Mouse (Mus musculus): ENCODE data around the gene Phldb1. TPM values are rescaled to one million over a fixed set of nuclear protein-coding genes. Genes with fewer than 3 reads are reported as not detected.
A peak's percentile ranks its signal among the peaks of the same experiment; 100 is the strongest.

The Phldb1 gene
- polyA plus RNA-seq, 1 experiment from 2014 or later: 44.3 TPM

DNA sequence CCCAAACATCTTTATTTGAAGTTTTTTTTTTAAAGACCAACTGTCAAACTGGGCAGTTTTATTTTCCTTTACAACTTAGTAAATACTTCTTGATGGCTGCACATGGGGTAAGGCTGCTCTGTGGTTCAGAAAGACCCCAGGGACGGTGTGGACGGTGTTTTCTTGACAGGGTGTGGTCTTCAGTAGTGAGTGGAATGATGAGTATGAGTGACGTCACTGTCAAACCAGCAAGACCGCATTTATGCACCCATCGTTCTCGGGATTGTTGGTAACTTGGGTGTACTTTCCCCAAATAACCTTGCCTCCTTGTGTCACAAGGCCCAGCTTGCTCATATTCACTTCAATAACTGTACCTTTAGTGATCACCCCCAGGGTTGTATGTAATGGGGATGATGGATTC, 71.3 kb downstream of the Phldb1 start:
- Histone ChIP-seq H3K4me3 (ENCODE audit: low read depth, low read length) (no peak overlapping the region), H3K4me2 (ENCODE audit: low read depth) (no peak overlapping the region), H3K27ac (ENCODE audit: low read depth, low read length) (no peak overlapping the region), H3K4me1 (ENCODE audit: control insufficient read depth, insufficient read depth, low read length) (no peaks in the 10 kb centered on the region), H3K9me3 (ENCODE audit: control insufficient read depth, low read length) (no peaks in the 10 kb centered on the region), H3K9ac (ENCODE audit: low read length) (no peak overlapping the region), H3K36me3 (ENCODE audit: control insufficient read depth, insufficient read depth, low read length) (no peaks in the 10 kb centered on the region), H3K27me3 (ENCODE audit: control insufficient read depth, insufficient read depth, low read length) (no peaks in the 10 kb centered on the region)
- no peak for DNase-seq (ENCODE audit: low spot score)
- WGBS: 90% methylated on average over 6 of the region's 6 CpGs
- no peak for ATAC-seq (ENCODE audit: insufficient read depth, low FRiP score, low TSS enrichment)

DNA sequence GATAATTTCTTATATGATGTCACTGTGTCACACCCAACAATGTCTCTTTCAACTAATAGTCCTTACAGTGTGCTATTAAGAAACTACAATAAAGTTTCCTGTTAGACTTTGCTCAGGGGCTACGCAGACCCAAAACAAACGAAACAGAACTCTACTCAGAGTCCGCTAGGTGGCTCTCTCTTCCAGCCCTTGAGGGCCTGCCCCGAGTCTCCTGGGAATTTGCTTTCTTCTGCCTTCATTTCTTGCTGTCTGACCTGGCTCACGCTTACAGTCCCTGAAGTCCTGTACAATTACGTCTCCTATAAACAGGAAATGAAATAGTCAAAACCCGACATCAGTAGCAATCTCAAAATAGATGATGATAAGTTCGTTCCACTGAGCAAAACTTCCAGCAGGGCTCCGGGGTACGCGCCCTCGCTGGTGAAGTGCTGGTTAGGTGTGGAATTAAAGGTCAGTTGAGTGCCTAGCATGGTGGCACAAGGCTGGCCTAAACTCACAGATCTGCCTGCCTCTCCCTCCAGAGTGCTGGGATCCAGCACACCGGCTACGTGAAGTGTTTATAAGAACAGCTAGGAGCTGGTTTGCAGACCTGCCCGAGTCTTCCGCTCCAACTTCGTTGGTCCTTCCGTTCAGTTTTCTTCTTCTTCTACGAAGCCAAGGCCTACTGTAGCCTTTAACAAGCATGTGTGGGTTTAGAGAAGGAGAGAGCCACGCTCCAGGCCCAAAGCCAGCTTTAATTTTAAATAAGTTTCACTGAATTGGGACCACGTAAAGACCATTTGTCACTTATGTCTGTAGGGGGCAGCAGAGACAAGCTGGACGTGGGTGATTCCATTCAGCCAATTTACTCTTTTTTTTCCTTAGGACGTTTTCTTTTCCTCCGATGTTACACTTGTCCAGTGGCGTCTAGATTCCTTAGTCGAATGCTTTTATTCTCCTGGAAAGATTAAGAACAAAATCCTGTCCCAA, 79.6 kb downstream of the Phldb1 start:
- WGBS: 36% methylated on average over 26 of the region's 26 CpGs

DNA sequence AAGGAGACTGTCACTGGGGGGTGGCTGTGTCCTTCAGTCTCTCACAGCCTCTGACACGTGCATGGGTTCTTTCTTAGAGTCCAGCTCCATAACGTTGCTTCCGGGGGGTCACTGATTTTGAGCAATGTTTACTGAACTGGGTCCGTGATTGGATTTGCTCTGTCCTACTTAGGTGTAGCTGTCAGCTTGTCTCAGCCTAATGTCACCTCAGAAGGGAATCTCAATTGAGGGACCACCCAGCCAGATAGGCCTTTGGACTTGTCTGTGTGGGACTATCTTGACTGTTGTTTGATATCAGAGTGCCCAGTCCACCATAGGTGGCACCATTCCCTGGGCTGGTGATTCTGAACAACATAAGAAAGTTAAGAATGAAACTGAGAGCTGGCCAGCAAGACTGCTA, 81.1 kb downstream of the Phldb1 start:
- no peak for ATAC-seq (ENCODE audit: insufficient read depth, low FRiP score, low TSS enrichment)
- no peak overlapping the region for H3K27ac ChIP-seq (ENCODE audit: low read depth, low read length)
- no peak overlapping the region for H3K4me3 ChIP-seq (ENCODE audit: low read depth, low read length)
- H3K9ac ChIP-seq (ENCODE audit: low read length): no peak overlapping the region
- no peak for DNase-seq (ENCODE audit: low spot score)
- no peaks in the 10 kb centered on the region for H3K4me1 ChIP-seq (ENCODE audit: control insufficient read depth, insufficient read depth, low read length)
- H3K4me2 ChIP-seq (ENCODE audit: low read depth): no peak overlapping the region
- H3K27me3 ChIP-seq (ENCODE audit: control insufficient read depth, insufficient read depth, low read length): no peaks in the 10 kb centered on the region
- no peaks in the 10 kb centered on the region for H3K9me3 ChIP-seq (ENCODE audit: control insufficient read depth, low read length)
- no peaks in the 10 kb centered on the region for H3K36me3 ChIP-seq (ENCODE audit: control insufficient read depth, insufficient read depth, low read length)
- 76% methylated on average over 4 of the region's 4 CpGs for WGBS

More for the DNA sequence above, 79.6 kb downstream of the Phldb1 start:
- peak overlapping the region; percentile 20; the same call in 1 of the 2 replicates for H3K9ac ChIP-seq (ENCODE audit: low read length)
- H3K4me3 ChIP-seq (ENCODE audit: low read depth, low read length): no peak overlapping the region
- H3K27me3 ChIP-seq (ENCODE audit: control insufficient read depth, insufficient read depth, low read length): no peaks in the 10 kb centered on the region
- ATAC-seq (ENCODE audit: insufficient read depth, low FRiP score, low TSS enrichment) (no peak), DNase-seq (ENCODE audit: low spot score) (peak; percentile 73)
- no peaks in the 10 kb centered on the region for H3K4me1 ChIP-seq (ENCODE audit: control insufficient read depth, insufficient read depth, low read length)
- peak overlapping the region; percentile 20 for H3K4me2 ChIP-seq (ENCODE audit: low read depth)
- H3K9me3 ChIP-seq (ENCODE audit: control insufficient read depth, low read length): no peaks in the 10 kb centered on the region
- H3K36me3 ChIP-seq (ENCODE audit: control insufficient read depth, insufficient read depth, low read length): no peaks in the 10 kb centered on the region
- no peak overlapping the region for H3K27ac ChIP-seq (ENCODE audit: low read depth, low read length)

DNA sequence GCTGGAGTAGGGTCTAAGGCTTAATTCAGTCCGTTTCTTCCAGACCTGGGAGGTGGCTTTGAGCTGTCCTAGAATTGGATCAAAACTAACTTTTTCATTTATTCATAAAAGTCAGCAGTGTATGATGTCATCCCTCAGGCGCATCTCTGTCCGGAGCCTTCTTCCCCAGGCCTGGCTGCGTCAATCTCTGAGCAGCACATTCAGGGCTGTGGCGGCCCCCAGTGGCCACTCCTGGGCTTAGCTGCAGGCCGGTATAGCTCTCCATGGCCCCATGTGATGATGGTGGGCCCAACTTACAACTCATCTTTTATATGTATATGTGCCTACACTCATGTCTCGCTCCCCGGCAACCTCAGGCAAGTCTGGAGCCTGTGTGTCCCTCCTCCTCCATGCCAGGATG, 83.0 kb downstream of the Phldb1 start:
- H3K9ac ChIP-seq (ENCODE audit: low read length): no peak overlapping the region
- H3K27me3 ChIP-seq (ENCODE audit: control insufficient read depth, insufficient read depth, low read length): no peaks in the 10 kb centered on the region
- DNase-seq (ENCODE audit: low spot score) (peak; percentile 76), ATAC-seq (ENCODE audit: insufficient read depth, low FRiP score, low TSS enrichment) (peak; percentile 35; the same call in 1 of the 2 replicates)
- H3K27ac ChIP-seq (ENCODE audit: low read depth, low read length): no peak overlapping the region
- H3K9me3 ChIP-seq (ENCODE audit: control insufficient read depth, low read length): no peaks in the 10 kb centered on the region
- WGBS: 12% methylated on average over 8 of the region's 8 CpGs
- no peak overlapping the region for H3K4me2 ChIP-seq (ENCODE audit: low read depth)
- H3K4me3 ChIP-seq (ENCODE audit: low read depth, low read length): no peak overlapping the region
- H3K36me3 ChIP-seq (ENCODE audit: control insufficient read depth, insufficient read depth, low read length): no peaks in the 10 kb centered on the region
- no peaks in the 10 kb centered on the region for H3K4me1 ChIP-seq (ENCODE audit: control insufficient read depth, insufficient read depth, low read length)

DNA sequence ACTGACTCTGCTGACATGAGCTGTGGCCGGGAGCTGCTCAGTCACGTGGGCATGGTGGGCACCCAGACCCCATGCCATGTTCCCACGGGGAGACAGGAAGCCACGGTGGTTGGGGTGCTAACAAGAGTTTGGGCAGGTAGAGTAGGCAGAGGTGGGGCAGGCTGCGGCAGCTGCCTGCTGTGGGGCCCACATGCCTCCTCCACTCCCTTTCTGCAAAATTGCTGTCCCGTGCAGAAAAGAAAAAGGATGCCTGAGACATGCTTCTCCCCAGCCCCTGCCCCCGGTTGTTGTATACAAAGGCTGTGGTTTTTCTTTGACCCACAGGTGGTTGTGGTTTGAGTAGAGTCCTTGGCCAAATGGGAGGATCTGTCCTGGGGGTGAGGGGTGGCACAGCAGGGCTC, 86.1 kb downstream of the Phldb1 start:
- DNase-seq (ENCODE audit: low spot score) (no peak), ATAC-seq (ENCODE audit: insufficient read depth, low FRiP score, low TSS enrichment) (no peak)
- Histone ChIP-seq H3K36me3 (ENCODE audit: control insufficient read depth, insufficient read depth, low read length) (no peaks in the 10 kb centered on the region), H3K27me3 (ENCODE audit: control insufficient read depth, insufficient read depth, low read length) (no peaks in the 10 kb centered on the region), H3K4me2 (ENCODE audit: low read depth) (no peak overlapping the region), H3K4me3 (ENCODE audit: low read depth, low read length) (no peak overlapping the region), H3K9ac (ENCODE audit: low read length) (no peak overlapping the region), H3K9me3 (ENCODE audit: control insufficient read depth, low read length) (no peaks in the 10 kb centered on the region), H3K27ac (ENCODE audit: low read depth, low read length) (no peak overlapping the region), H3K4me1 (ENCODE audit: control insufficient read depth, insufficient read depth, low read length) (no peaks in the 10 kb centered on the region)
- WGBS: 88% methylated on average over 7 of the region's 7 CpGs

DNA sequence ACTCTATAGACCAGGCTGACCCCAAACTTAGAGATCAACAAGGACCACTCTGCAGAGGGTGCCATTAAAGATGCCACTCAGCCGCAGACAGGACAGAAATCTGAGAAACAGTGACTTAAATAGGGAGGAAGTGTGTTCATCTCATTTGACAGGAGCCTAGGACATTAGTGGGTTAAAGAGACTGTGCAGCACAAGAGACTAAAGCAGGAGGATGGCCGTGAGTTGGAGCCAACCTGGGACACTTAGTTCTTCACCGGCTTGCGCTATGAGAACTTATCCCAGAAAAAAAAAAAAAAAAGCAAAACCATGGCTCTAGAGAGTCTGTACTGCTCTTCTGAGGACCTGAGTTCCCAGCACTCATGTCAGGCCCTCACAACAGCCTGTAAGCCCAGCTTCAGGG, 87.3 kb downstream of the Phldb1 start:
- no peak overlapping the region for H3K4me2 ChIP-seq (ENCODE audit: low read depth)
- H3K4me3 ChIP-seq (ENCODE audit: low read depth, low read length): no peak overlapping the region
- no peak overlapping the region for H3K9ac ChIP-seq (ENCODE audit: low read length)
- ATAC-seq (ENCODE audit: insufficient read depth, low FRiP score, low TSS enrichment) (no peak), DNase-seq (ENCODE audit: low spot score) (no peak)
- no peak overlapping the region for H3K27ac ChIP-seq (ENCODE audit: low read depth, low read length)
- H3K27me3 ChIP-seq (ENCODE audit: control insufficient read depth, insufficient read depth, low read length): no peaks in the 10 kb centered on the region
- no peaks in the 10 kb centered on the region for H3K4me1 ChIP-seq (ENCODE audit: control insufficient read depth, insufficient read depth, low read length)
- 90% methylated on average over 4 of the region's 4 CpGs for WGBS
- H3K9me3 ChIP-seq (ENCODE audit: control insufficient read depth, low read length): no peaks in the 10 kb centered on the region
- H3K36me3 ChIP-seq (ENCODE audit: control insufficient read depth, insufficient read depth, low read length): no peaks in the 10 kb centered on the region

DNA sequence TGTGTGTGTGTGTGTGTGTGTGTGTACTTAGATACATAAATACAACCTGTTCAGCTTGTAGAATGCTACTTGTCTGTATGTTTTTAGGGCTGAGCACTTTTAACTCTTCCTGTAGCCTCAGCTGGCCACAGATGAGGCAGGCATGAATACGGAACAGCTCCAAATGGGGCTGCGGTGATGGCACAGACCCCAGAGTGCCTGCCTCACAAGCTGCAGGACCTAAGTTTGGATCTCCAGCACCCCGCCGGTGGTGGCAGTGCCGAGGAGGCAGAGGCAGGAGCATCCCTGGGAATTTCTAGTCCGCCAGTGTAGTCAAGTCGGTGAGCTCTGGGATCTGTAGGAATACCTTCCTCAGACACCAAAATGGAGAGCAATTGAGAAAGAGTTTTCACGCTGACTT, 88.0 kb downstream of the Phldb1 start:
- Histone ChIP-seq H3K4me1 (ENCODE audit: control insufficient read depth, insufficient read depth, low read length) (no peaks in the 10 kb centered on the region), H3K9me3 (ENCODE audit: control insufficient read depth, low read length) (no peaks in the 10 kb centered on the region), H3K4me3 (ENCODE audit: low read depth, low read length) (no peak overlapping the region), H3K36me3 (ENCODE audit: control insufficient read depth, insufficient read depth, low read length) (no peaks in the 10 kb centered on the region), H3K27me3 (ENCODE audit: control insufficient read depth, insufficient read depth, low read length) (no peaks in the 10 kb centered on the region), H3K27ac (ENCODE audit: low read depth, low read length) (no peak overlapping the region), H3K9ac (ENCODE audit: low read length) (no peak overlapping the region), H3K4me2 (ENCODE audit: low read depth) (no peak overlapping the region)
- no peak for DNase-seq (ENCODE audit: low spot score)
- 90% methylated on average over 8 of the region's 8 CpGs for WGBS
- ATAC-seq (ENCODE audit: insufficient read depth, low FRiP score, low TSS enrichment): no peak

DNA sequence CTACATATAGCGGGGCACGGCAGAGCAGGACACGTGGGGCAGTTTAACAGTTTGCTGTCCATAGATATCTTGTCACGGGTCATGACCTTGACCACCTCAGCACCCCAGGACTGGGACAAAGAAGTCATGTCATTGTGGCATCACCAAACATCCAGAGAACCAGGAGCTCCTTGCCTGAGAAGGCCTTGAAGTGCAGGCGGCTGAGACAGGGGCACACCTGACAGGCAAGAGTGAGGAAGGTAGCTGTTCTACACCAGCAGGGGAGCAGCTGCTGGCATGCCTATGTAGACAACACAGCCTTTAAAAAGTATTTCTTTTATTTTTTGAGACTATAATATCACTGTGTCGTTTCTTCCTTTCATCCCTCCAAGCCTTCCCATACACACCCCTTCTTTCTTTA, 88.6 kb downstream of the Phldb1 start:
- no peaks in the 10 kb centered on the region for H3K9me3 ChIP-seq (ENCODE audit: control insufficient read depth, low read length)
- H3K27me3 ChIP-seq (ENCODE audit: control insufficient read depth, insufficient read depth, low read length): no peaks in the 10 kb centered on the region
- DNase-seq (ENCODE audit: low spot score) (no peak), ATAC-seq (ENCODE audit: insufficient read depth, low FRiP score, low TSS enrichment) (no peak)
- H3K36me3 ChIP-seq (ENCODE audit: control insufficient read depth, insufficient read depth, low read length): no peaks in the 10 kb centered on the region
- no peaks in the 10 kb centered on the region for H3K4me1 ChIP-seq (ENCODE audit: control insufficient read depth, insufficient read depth, low read length)
- no peak overlapping the region for H3K9ac ChIP-seq (ENCODE audit: low read length)
- H3K4me2 ChIP-seq (ENCODE audit: low read depth): no peak overlapping the region
- no peak overlapping the region for H3K27ac ChIP-seq (ENCODE audit: low read depth, low read length)
- no peak overlapping the region for H3K4me3 ChIP-seq (ENCODE audit: low read depth, low read length)
- WGBS: 92% methylated on average over 6 of the region's 6 CpGs

DNA sequence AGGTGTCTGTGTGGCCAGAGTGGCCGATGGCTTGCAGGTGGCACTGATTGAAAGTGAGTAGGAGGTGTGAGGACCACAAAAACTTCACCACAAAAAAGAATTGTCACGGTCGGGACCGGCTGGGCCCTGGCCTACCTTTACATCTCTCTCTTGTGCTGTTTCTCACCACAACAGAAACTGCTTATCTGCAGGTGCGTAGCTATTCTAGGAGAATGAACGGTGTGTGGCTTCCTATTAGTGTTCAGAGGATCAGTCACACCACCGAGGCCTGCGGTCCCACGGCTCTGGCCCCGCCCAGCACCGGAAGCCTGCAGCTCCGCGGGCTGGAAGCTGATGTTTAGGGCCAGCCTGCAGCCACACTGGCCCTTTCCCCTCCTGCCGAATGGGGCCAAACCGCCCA, 89.1 kb downstream of the Phldb1 start:
- Histone ChIP-seq H3K4me2 (ENCODE audit: low read depth) (no peak overlapping the region), H3K9me3 (ENCODE audit: control insufficient read depth, low read length) (no peaks in the 10 kb centered on the region), H3K4me1 (ENCODE audit: control insufficient read depth, insufficient read depth, low read length) (no peaks in the 10 kb centered on the region), H3K9ac (ENCODE audit: low read length) (no peak overlapping the region), H3K27me3 (ENCODE audit: control insufficient read depth, insufficient read depth, low read length) (no peaks in the 10 kb centered on the region), H3K27ac (ENCODE audit: low read depth, low read length) (no peak overlapping the region), H3K4me3 (ENCODE audit: low read depth, low read length) (no peak overlapping the region), H3K36me3 (ENCODE audit: control insufficient read depth, insufficient read depth, low read length) (no peaks in the 10 kb centered on the region)
- no peak for DNase-seq (ENCODE audit: low spot score)
- ATAC-seq (ENCODE audit: insufficient read depth, low FRiP score, low TSS enrichment): no peak
- 70% methylated on average over 15 of the region's 15 CpGs for WGBS
